Mouse (Mus musculus) right cerebral cortex, adult 2 months (tissue): Measurements from ENCODE around the gene Ddx19a.
"Not testable (repeated sequence)": the region's sequence is repeated elsewhere in the genome, so short reads cannot be mapped to it uniquely, and the experiment has no call there.

ENCODE experiments used
- DNase-seq, 2 experiments: peaks; one replicate each; pipeline ENCODE4 v3.0.0; 2021 to 2022; ENCODE audit warnings: low spot score in 2 of 2

The Ddx19a gene

GRCm38 (mm10) chr8:110997547-110998531 lies at the start of gene Ddx19a:
TSS of gene Ddx19a (minus strand) at chr8:110997800.
- DNase-seq = peak; percentile 92 to 93

GRCm38 (mm10) chr8:111044003-111044734 lies 46.6 kb upstream of the Ddx19a start:
- no peak for DNase-seq

- no peak for DNase-seq
These were observed 44.9 kb upstream of the Ddx19a start for GRCm38 (mm10) chr8:111042546-111042945.

- DNase-seq = no peak
These were observed 39.0 kb upstream of the Ddx19a start for GRCm38 (mm10) chr8:111036591-111036990.

- no peak for DNase-seq
These were observed 36.7 kb upstream of the Ddx19a start for GRCm38 (mm10) chr8:111034276-111034675.

- DNase-seq = peak; percentile 99 to 100
These were observed 36.0 kb upstream of the Ddx19a start for GRCm38 (mm10) chr8:111033482-111034215.

GRCm38 (mm10) chr8:111032916-111033315 lies 35.3 kb upstream of the Ddx19a start, which contains the start of gene Aars:
TSS of gene Aars (plus strand) at chr8:111033144.
- no peak for DNase-seq

- no peak for DNase-seq
These were observed 34.0 kb upstream of the Ddx19a start, which contains the start of gene Ddx19b for GRCm38 (mm10) chr8:111031572-111031971. TSS of gene Ddx19b (minus strand) at chr8:111031751.

GRCm38 (mm10) chr8:111030045-111030444 lies 32.4 kb upstream of the Ddx19a start:
- no peak for DNase-seq

- no peak for DNase-seq
These were observed 32.0 kb upstream of the Ddx19a start for GRCm38 (mm10) chr8:111029589-111029988.

GRCm38 (mm10) chr8:111027391-111027937 lies 29.9 kb upstream of the Ddx19a start:
- DNase-seq = peak; percentile 93 to 95

- not testable (repeated sequence) for DNase-seq
These were observed 29.0 kb upstream of the Ddx19a start for GRCm38 (mm10) chr8:111026609-111027008.

- DNase-seq = not testable (repeated sequence)
These were observed 12.8 kb upstream of the Ddx19a start for GRCm38 (mm10) chr8:111010230-111010991.

- no peak for DNase-seq
These were observed 764 bp downstream of the Ddx19a start for GRCm38 (mm10) chr8:110996641-110997430.

- no peak for DNase-seq
These were observed 7.6 kb downstream of the Ddx19a start for GRCm38 (mm10) chr8:110990017-110990416.

- no peak for DNase-seq
These were observed 9.5 kb downstream of the Ddx19a start for GRCm38 (mm10) chr8:110987805-110988744.

- no peak for DNase-seq
These were observed 16.3 kb downstream of the Ddx19a start for GRCm38 (mm10) chr8:110981304-110981703.

GRCm38 (mm10) chr8:110977987-110978386 lies 19.6 kb downstream of the Ddx19a start:
- DNase-seq = not testable (repeated sequence)

GRCm38 (mm10) chr8:110976532-110976931 lies 21.1 kb downstream of the Ddx19a start:
- DNase-seq = not testable (repeated sequence)
